Mouse (Mus musculus) heart, postnatal 0 days (tissue): ENCODE results near the gene Hsh2d.

Source experiments
- CTCF ChIP-seq: IDR thresholded peaks from 2 replicates; pipeline ENCODE4 v1.5.1; 2016; ENCODE audit warnings: antibody characterized with exemption, control low read depth, low read depth
- EP300 ChIP-seq: IDR thresholded peaks from 2 replicates; pipeline ENCODE4 v1.6.1; 2016; ENCODE audit warnings: antibody characterized with exemption, low read depth

DNA sequence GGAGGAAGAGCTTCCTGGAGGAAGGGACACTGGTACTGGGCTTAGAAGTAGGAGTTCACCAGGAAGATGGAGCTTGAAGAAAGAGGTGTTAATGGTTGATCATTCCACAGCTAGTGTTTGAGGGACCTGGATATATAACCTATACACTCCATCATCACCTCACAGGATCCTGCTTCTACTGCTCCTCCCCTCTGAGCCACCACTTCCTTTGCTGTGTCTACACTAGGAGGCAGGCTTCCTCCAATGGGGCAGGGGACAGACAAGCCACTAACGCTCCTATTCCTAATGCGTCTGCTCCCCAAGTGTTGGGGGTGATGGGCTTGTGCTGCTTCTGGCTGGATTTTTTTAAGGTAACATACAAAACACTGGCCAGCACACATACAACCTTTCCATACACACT is 21.3 kb downstream of the Hsh2d start:
- TF ChIP-seq CTCF, result no peak
- TF ChIP-seq EP300, result no peak
